Mouse (Mus musculus) layer of hippocampus, postnatal 25 days (tissue): ENCODE measurements at regions not wholly inside any gene's neighbourhood (a gene's known extent, or its start where the extent isn't known, plus 50 kb on each side); places are given as distances from the start of the nearest gene placed in this dataset.
"Not testable (repeated sequence)": the region's sequence is repeated elsewhere in the genome, so short reads cannot be mapped to it uniquely, and the experiment has no call there.

Source experiments
- DNase-seq, 2 experiments: peaks; one replicate each; pipeline ENCODE4 v3.0.0; 2022; ENCODE audit warnings: mixed read lengths in 2 of 2, low spot score in 1 of 2; ENCODE audit errors: extremely low spot score in 1 of 2

DNA sequence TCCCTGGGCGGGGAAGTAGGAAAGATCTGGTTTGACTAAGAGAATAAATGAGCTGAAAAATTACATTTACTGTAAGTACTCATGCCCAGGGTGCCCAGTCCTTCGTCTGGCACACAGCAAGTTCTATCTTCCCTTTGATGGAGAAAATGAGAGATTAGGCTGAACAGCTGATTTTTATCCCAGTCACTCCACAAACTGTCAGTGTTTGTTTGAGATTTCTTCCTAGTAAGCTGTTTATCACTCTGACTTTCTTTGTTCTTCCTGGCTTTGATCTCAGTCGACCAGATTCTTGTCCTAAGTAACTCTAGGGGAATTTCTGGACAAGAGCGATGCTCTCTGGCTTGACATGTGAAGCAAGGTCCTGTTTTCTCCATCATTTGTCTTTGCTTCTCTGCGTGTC is 710.3 kb upstream of the Nr2f1 start:
- no peak for DNase-seq

DNA sequence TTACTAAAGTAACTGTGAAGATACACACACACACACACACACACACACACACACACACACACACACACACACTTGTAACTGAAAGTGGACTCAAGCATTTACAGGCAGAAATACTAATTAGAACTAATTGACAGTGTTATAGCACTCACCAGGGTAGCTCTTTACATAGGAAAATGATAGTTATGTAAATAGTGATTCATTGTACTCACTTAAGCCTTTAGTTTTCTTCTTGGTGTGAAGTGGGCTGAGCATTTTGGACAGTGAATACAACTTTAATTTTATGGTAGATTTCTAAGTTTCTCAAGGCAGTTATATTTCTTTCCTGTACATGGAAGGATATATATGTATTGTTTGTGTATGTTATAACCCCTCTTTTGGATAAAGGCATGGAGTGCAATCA is 704.5 kb upstream of the Nr2f1 start:
- DNase-seq: no peak

DNA sequence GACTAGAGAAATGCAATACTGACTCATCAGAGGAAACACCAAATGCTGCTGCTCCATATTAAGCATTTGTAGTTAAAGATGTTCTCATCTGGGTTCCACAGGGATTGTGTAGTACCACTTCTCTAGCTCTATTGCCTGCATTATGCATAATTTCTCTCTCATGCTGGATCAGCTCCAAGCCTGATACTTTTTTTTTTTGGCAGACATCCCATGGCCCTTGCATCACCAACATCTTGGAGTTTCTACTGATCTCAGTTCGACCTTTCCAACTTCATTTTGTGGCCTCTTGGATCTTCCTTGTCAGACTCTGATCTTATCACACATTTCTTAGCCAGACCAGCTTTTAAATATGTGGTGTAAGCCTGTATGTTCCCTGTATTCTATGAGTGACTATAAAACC is 701.1 kb upstream of the Nr2f1 start:
- no peak for DNase-seq

DNA sequence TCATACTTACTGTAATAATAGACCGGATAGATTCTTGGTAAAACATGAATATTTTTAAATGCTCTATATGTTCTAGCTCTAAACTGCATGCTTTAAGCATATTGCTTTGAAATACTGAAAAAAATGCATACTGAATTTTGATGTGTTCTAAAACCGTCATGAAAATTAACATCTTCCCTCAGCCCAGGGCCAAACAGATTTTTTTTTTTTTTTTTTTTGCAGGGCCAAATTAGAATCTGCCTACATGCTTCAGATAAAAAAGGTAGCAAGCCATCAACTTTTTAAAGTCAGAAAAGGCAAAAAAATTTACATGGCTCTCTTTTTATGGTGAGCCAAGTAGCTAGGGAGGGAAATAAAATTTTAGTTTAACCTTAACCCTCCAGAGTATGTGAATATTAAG is 692.7 kb upstream of the Nr2f1 start:
- DNase-seq: no peak

DNA sequence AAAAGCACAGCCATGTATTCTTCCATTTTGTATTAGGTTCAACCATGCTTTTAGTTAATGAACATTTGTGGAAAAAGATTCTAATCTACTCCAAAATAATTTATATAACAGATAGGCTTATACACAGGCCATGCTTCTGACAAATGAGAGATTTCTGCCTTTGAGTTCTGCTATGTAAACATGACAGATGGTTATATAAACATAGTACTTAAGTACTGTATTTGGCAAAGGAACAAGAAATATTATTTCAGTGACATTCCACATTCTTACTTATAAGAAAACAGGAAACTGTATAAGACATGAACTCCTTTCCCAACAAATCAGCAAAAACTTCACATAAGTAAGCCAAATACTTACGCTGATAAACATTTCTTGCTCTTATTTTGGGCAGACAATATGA is 683.5 kb upstream of the Nr2f1 start:
- DNase-seq: no peak

DNA sequence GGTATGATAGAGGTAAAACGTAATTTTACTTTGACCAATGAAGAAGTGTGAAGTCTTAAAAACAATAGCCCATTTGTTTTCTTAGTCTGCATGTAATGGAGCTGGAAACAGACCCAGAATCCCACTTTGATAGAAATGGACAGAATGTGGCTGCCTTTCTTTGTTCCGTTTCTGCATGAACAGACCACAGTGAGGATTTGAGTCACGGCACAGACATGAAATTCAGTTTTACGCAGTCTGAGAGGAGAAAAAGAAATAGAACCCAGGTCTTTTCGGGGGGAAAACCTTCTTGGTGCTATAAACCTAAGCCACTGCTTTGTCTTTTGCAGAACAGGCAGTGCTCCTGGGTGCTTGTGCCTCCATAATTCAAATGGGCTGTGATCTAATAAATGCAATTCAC is 673.0 kb upstream of the Nr2f1 start:
- DNase-seq: no peak

DNA sequence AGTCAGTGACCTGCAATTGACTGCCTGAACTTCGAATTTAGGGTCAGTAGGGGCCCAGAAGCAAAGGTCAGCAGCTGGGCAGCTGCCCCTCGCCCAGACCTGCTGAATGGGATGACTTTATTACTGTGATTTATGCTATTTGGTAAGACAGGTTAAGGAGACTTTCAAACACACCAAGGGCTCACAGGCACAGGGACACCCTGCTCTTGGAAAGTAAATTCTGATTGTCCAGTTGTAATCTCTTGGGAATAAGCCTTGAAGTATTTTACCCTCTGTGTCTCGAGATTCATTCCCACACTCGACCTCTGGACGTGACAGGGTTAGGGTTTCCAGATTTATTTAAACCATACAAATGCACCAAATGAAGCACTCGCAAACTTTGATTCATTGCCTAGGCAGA is 672.4 kb upstream of the Nr2f1 start:
- DNase-seq: no peak

DNA sequence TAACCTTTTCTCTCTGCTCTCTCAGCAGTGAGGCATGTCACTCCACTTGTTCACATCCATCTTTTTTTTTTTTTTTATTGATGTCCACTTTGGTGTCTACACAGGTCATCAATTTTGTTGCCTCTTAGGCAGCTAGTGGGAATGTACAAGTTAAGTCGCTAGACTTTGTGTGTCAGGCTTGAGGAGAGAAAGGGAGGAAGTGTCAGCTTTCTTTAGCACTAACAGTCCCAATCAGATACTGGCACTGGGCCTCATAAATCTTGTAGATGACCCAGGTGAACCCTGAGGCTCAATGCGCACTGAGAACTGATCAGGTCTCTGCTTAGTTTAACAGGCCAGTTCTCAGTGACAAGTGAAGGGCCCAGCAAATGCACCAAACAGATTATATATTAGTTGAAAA is 671.7 kb upstream of the Nr2f1 start:
- DNase-seq: no peak

DNA sequence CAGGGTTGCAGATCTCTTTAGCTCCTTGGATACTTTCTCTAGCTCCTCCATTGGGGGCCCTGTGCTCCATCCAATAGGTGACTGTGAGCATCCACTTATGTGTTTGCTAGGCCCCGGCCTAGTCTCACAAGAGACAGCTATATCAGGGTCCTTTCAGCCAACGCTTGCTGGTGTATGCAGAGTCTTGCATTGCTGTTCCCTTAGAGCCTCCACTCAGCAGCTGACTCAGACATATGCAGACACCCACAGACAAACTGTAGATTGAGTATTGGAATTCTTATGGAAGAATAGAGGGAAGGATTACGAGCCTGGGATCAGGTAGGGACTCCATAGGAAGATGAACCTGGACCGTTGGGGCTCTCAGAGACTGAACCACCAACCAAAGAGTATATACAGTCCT is 624.8 kb upstream of the Nr2f1 start:
- not testable (repeated sequence) for DNase-seq

DNA sequence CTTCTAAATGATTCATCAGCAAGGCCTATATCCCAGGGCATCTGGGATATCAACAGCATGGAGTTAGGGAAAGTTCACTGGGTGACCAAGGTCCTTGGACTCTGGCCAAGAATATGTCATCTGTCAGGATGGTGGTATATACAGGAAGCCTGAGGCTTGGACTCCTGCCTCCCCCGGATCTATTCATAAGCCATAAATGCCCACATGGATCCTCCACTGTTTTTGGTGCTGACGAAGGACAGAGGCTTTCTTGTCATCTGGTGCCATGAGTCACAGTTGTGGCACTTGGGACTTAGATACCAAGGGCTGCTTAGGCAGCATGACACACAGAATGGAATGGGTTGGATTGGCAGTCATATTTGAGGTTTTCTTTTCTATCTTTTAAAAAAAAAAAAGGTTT is 610.1 kb upstream of the Nr2f1 start:
- DNase-seq: no peak

DNA sequence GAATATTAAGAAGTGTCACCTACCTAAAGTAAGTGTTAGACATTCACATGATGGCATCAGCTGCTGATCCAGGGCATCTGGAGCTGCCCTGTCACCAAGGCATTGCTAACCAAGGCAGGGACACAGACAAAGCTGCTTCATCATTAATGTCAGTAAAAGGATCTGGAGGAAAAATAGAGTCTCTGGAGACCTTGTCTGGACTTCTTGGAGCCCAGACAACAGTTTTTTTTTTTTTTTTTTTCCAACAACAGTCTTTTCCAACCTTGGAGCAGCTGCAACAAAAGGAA is 603.2 kb upstream of the Nr2f1 start:
- DNase-seq: no peak

DNA sequence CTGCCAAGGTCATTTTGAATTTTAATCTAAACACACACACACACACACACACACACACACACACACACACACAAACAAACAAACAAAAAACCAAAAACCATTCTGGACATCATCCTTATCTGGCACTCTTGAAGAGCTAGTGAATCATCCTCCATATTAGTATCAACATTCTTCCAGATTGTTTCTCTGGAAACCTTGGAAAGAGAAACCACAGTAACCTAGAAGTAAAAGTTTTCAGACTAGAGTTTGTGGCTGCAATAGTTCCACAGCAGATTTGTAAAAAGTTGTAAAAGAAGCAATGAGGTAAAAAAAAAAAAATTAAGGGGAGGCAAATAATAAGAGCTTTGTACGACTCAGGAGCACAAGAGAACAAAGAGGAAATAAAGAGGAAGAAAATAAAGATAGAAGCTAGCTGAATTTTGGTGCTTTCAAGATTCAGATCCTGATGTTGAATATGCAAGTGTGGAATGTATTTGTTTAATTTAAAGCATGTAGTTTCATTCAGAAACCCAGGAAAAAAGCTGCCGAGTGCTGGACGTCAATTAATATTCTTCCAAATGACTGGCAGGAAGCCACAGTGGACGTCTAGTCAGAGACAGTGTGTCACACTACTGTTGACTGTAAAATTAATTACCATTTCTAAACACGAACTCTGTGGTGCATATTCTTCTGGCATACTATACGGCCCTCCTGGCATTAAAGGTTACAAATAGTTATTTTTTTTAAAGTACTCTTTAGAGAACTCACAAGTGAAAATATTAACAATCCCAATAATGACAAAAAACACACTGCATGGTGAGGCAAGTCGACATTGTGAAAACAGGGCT is 602.7 kb upstream of the Nr2f1 start:
- DNase-seq: no peak

DNA sequence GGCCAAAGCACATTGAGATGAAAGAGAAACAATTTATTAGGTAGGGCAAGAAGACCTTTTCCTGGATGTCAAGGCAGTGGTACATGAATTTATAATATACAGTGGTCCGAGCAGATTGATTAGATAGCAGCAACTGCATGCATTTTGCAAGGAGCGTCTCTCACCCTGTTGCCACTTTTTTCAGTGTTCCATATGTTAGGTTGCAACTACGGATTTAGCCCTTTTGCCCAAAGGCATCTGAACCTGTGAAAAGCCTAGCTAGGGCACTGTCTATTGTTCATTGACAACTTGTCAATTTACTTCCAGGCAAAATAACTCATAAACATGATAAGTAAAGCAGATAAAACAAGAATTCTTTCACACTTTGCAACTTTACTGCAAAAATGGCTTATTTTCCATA is 600.1 kb upstream of the Nr2f1 start:
- DNase-seq: no peak

DNA sequence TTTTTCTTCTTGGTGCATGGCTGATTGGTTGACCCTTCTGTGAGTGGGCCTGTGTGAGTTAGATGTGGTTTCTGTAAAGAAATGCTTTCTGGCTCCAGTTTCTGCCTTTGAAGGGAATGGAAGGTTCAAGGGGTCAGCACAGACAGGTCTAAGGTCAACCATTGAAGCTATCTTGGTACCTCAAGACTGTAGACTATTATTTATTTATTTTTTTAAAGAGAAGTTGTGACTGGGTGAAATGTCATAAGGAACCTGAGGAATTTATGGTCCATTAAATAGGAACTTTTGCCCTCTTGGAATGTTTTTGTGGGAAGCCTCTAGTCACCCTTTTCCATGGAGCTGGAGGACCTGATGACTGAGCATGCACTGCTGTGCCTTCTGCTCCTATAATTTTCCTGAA is 595.7 kb upstream of the Nr2f1 start:
- DNase-seq: no peak

DNA sequence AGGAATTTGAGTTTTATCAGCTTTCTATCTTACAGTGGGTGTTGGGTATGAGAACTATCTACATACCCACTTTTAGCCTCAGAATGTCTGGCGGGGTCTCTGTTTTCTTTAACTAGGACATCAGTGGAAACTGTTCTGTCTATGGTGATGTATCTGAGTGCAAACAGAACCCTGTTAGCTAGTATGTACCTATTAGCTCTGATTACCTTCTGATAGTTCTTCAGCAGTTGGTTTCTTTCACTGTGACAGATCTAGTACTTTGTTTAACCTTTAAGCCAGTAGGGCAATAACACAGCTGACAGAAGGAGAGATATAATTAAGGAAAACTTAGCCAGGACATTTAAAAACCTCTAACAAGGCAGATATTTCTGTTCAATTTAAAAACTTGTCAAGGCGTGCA is 584.7 kb upstream of the Nr2f1 start:
- no peak for DNase-seq

DNA sequence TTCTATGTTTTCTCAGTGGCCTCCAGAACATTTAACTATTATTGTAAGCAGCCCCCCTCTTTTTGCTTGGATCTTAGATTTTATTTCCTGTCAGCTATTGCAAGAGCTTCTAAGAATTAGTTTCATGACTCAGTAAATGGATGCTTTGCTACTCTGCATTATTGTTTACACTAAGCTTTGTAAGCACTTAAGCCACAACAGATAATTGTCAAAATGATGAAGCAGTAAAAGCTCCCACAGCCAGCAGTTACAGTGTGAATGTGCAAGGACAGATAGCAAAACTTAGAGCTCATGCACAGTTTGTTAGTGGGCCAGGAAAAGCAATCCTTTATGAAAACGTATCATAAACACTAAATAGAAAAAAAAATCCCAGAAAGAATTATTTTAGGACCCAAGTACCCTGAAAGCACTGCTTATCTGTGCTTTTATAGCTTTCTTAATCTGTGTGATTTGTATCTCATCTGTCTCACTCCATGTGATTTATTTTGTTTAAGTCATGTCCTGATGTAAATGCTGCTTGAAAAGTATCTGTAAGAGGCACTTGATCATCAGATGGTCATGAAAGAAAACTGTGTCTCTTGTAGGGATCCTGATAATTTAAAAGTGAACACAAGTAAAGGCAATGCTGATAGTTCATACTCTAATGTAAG is 584.2 kb upstream of the Nr2f1 start:
- DNase-seq: no peak
